23 mouse cellular contexts compared by ENCODE assay signal in genomic region chr13:58930161-58930560, GRCm38 (mm10).
DNase-seq lines count a peak whose midpoint lies in the region; ATAC-seq and TF ChIP-seq lines count a peak whose summit lies in the region.
"Had no signal": no experiment of that assay in that cellular context is flagged by ENCODE, and none has a peak within 500 bp of the region (broad histone marks: within the 10 kb centered on the region; RNA-seq: fewer than 3 reads in every experiment).

No protein-coding gene starts in this region.

- no peaks in the 10 kb centered on the region for H3K4me1 ChIP-seq in embryonic facial prominence, embryonic 14.5 days (ENCODE audit: control insufficient read depth, insufficient read depth, low read length)
- peaks cover 20% of the 10 kb centered on the region for H3K4me1 ChIP-seq in embryonic facial prominence, embryonic 10.5 days
- H3K4me1 ChIP-seq in brown adipose tissue, adult 24 weeks (ENCODE audit: control insufficient read depth, insufficient read depth, insufficient read length, low read length), result peaks cover 9% of the 10 kb centered on the region
- H3K4me1 ChIP-seq: embryonic facial prominence, embryonic 15.5 days; heart, embryonic 15.5 days had no signal

- no peaks in the 10 kb centered on the region for H3K27me3 ChIP-seq in embryonic facial prominence, embryonic 14.5 days (replicated peaks; ENCODE audit: control insufficient read depth, insufficient read depth, low read length)
- peaks cover 5% of the 10 kb centered on the region for H3K27me3 ChIP-seq in embryonic facial prominence, embryonic 10.5 days (replicated peaks; ENCODE audit: low read depth, poor library complexity, severe bottlenecking)
- H3K27me3 ChIP-seq: embryonic facial prominence, embryonic 15.5 days; forebrain, embryonic 13.5 days; heart, embryonic 15.5 days; hindbrain, embryonic 13.5 days had no signal

- peak; percentile 62 for DNase-seq in embryonic facial prominence, embryonic 14.5 days (ENCODE audit: low spot score)
- no peak for DNase-seq in embryonic facial prominence, embryonic 10.5 days (ENCODE audit: low spot score)
- no peak for DNase-seq in layer of hippocampus, adult 2 months (ENCODE audit: low spot score in 2 of 2)
- DNase-seq in layer of hippocampus, adult 18-20 months (ENCODE audit: low spot score in 2 of 2), result no peak
- DNase-seq in gonadal fat pad, adult 2 months (ENCODE audit: low read depth), result peak; percentile 84
- DNase-seq in cerebellum, adult 11-12 months, result no peak
- DNase-seq: adrenal gland, postnatal 14 days; B cell, adult 2 months; cerebellum, adult 8-10 months; cerebellum, postnatal 25 days; gastrocnemius, adult 2 months; gastrocnemius, postnatal 25 days; kidney, adult 11 months had no signal

- H3K4me2 ChIP-seq in embryonic facial prominence, embryonic 14.5 days (ENCODE audit: low read depth, low read length), result no peak overlapping the region
- H3K4me2 ChIP-seq: embryonic facial prominence, embryonic 15.5 days; forebrain, embryonic 13.5 days; heart, embryonic 15.5 days; hindbrain, embryonic 13.5 days had no signal

- no peaks in the 10 kb centered on the region for H3K9me3 ChIP-seq in embryonic facial prominence, embryonic 14.5 days (ENCODE audit: control insufficient read depth, low read length)
- no peaks in the 10 kb centered on the region for H3K9me3 ChIP-seq in embryonic facial prominence, embryonic 10.5 days
- H3K9me3 ChIP-seq: embryonic facial prominence, embryonic 15.5 days; forebrain, embryonic 13.5 days; heart, embryonic 10.5 days; heart, embryonic 15.5 days; hindbrain, embryonic 13.5 days had no signal

- H3K27ac ChIP-seq in embryonic facial prominence, embryonic 14.5 days (replicated peaks; ENCODE audit: low read depth, low read length), result no peak overlapping the region
- H3K27ac ChIP-seq in embryonic facial prominence, embryonic 10.5 days (replicated peaks), result no peak overlapping the region
- H3K27ac ChIP-seq in layer of hippocampus, adult 2 months, result peak overlapping the region; percentile 12; the same call in 1 of the 2 replicates
- peak overlapping the region; percentile 59 for H3K27ac ChIP-seq in brown adipose tissue, adult 24 weeks (replicated peaks; ENCODE audit: low read depth, low read length)
- H3K27ac ChIP-seq: embryonic facial prominence, embryonic 15.5 days; forebrain, embryonic 13.5 days; gastrocnemius, adult 2 months; heart, embryonic 10.5 days; heart, embryonic 15.5 days; hindbrain, embryonic 13.5 days; hindbrain, postnatal 0 days had no signal

- WGBS in embryonic facial prominence, embryonic 14.5 days, result 40% methylated on average over 1 of the region's 1 CpGs
- 81% methylated on average over 1 of the region's 1 CpGs for WGBS in embryonic facial prominence, embryonic 10.5 days

- H3K36me3 ChIP-seq in embryonic facial prominence, embryonic 14.5 days (ENCODE audit: control insufficient read depth, insufficient read depth, low read length), result no peaks in the 10 kb centered on the region
- H3K36me3 ChIP-seq in embryonic facial prominence, embryonic 10.5 days (replicated peaks), result no peaks in the 10 kb centered on the region
- H3K36me3 ChIP-seq: embryonic facial prominence, embryonic 15.5 days; G1E; heart, embryonic 10.5 days; heart, embryonic 15.5 days; hindbrain, embryonic 13.5 days had no signal

- no peak overlapping the region for H3K9ac ChIP-seq in embryonic facial prominence, embryonic 14.5 days (ENCODE audit: low read depth, low read length)
- H3K9ac ChIP-seq: embryonic facial prominence, embryonic 15.5 days; forebrain, embryonic 13.5 days; heart, embryonic 15.5 days; hindbrain, embryonic 13.5 days had no signal

- TF ChIP-seq CTCF in layer of hippocampus, adult 2 months (conservative IDR thresholded peaks at IDR 0.05), result no peak

- H3K4me3 ChIP-seq in embryonic facial prominence, embryonic 14.5 days (ENCODE audit: low read depth, low read length), result no peak overlapping the region
- no peak overlapping the region for H3K4me3 ChIP-seq in embryonic facial prominence, embryonic 10.5 days
- no peak overlapping the region for H3K4me3 ChIP-seq in layer of hippocampus, adult 2 months
- no peak overlapping the region for H3K4me3 ChIP-seq in brown adipose tissue, adult 24 weeks (ENCODE audit: insufficient read depth, low read depth, low read length)
- H3K4me3 ChIP-seq: embryonic facial prominence, embryonic 15.5 days; forebrain, embryonic 13.5 days; gastrocnemius, adult 2 months; heart, embryonic 10.5 days; heart, embryonic 15.5 days; hindbrain, embryonic 13.5 days had no signal

- ATAC-seq in embryonic facial prominence, embryonic 14.5 days (ENCODE audit: low read depth), result no peak
- ATAC-seq: activated CD4-positive, CD25-positive, alpha-beta regulatory T cell, adult 4 months; CD4-positive, CD25-positive, alpha-beta regulatory T cell, adult 4 months; forebrain, embryonic 13.5 days; hindbrain, postnatal 0 days had no signal

Comparison
In these comparisons a context has a peak if more than half of its experiments do, and no peak if none do; other contexts are left out.
1. DNase-seq: peak in embryonic facial prominence, embryonic 14.5 days (single experiment) and gonadal fat pad, adult 2 months (single experiment); none in embryonic facial prominence, embryonic 10.5 days (single experiment), layer of hippocampus, adult 2 months (0 of 2), layer of hippocampus, adult 18-20 months (0 of 2) and cerebellum, adult 11-12 months (single experiment).
2. H3K27ac ChIP-seq: peak in layer of hippocampus, adult 2 months (single experiment) and brown adipose tissue, adult 24 weeks (single experiment); none in embryonic facial prominence, embryonic 14.5 days (single experiment) and embryonic facial prominence, embryonic 10.5 days (single experiment).